Mouse (Mus musculus) kidney, adult 8-10 months (tissue): ENCODE measurements at regions not wholly inside any gene's neighbourhood (a gene's known extent, or its start where the extent isn't known, plus 50 kb on each side); places are given as distances from the start of the nearest gene placed in this dataset.

Source experiments
- DNase-seq, 2 experiments: peaks; one replicate each; pipeline ENCODE4 v3.0.0; 2022

DNA sequence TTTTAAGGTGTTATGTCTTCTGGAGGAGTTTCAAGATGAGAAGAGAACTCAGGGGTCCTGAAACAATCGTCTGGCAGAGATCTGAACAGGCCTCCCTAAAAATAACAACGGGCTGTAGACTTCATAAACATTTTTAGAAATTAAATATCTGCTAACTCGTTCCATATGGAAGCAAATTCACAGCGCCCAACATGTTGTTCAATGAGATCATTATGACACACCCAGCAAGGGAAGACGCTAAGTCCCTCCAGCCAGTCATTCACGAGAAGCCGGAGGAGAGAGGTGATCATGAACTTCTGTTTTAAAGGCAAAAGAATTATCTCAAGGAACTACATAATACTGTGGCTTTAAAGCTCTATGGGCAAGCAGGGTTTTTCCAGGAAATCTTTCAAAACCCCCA, 334.8 kb downstream of the Efna5 start:
- DNase-seq, result no peak

DNA sequence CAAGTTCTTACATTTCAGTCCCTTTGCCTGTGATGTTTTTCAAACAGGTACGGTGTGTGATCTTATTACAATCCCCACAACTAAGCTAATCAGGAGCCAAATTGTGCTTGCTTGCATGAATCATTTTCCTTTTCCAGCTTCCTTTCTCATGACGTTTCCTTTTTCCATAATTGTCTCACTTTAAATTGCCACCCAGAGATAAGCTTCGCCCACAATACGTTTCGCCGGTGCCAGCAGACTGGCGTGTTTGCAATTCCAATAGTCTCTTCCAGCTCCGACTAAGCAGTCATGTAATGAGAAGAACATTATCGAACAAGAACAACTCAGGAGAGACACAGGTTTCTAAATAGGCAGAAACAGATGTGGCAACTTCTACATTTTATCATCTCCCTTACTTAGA, 335.8 kb downstream of the Efna5 start:
- no peak for DNase-seq

DNA sequence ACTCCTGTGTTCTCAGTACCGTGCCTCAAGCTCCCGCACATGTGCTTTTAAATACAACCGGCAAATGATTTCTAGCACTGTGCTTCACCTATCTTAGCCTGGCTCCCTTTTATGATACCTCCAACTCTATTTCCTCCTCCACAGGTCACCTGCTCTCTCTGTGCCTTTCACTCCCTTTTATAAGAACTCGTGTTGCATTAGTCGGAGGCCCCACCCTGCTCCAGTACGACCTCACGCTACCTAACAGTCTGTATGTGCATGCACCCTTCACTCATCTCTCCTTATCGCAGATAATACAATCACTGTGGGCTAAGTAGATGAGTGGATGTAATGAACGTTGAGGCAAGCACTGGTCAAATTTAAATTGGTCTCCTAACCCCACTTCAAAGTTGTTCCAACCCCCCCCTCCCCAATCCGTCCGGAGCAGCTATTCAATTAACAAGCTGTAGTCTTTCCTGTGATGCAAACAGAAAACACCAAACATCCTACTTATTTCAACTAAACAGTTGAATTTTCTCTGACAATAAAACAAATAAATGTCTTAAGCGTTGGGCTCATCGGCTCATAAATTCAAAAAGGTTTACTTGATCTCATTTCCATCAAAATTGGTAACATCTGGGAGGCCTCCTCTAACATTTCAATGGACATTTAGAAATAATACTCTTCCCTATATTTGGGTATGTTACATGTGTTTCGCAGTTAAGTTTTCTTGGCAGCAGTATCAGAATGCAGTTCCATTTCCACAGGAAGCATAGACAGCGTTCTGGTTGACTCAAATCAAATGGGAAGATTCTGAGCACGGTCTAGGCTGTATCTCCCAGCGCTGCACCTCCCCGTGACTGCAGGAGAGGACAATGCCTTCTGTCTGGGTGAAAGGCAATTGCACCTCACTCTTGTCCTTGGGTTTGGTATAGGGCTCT, 337.8 kb downstream of the Efna5 start:
- no peak for DNase-seq

DNA sequence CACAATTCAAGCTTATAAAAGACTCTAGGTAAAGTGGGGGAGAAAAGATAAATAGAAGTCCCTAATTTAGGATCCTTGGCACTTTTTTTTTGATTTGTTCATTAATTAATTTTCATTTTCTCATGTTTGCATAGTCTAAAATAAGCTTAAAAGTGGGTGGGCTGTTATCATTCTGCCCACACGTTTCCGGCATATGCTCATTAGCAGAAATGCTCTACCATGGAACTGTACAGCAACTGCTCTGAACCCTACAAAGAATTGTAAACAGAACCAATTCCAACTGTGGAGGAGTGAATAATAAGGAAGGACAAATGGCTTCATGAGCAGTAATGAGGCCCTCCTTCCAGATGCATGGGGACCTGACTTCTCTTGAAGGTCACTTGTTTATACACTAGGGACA, 351.2 kb downstream of the Efna5 start:
- no peak for DNase-seq

DNA sequence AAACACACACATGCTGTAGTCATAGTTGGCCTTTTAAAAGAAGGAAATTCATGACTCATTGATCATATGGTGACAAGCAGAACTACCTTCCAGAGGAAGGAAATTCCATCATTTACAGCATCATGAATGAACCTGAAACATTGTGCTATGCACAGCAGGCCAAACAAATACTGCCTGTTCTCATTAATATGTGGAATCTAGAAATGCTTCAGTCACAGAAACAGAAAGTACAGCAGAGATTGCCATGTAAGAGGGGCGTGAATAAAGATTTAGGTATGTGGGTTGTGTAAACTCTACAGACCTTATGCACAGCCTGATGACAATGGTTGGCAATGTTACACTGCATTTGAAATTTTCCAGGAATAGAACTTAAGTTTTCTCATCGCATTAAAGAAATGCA, 353.6 kb downstream of the Efna5 start:
- DNase-seq, result no peak

DNA sequence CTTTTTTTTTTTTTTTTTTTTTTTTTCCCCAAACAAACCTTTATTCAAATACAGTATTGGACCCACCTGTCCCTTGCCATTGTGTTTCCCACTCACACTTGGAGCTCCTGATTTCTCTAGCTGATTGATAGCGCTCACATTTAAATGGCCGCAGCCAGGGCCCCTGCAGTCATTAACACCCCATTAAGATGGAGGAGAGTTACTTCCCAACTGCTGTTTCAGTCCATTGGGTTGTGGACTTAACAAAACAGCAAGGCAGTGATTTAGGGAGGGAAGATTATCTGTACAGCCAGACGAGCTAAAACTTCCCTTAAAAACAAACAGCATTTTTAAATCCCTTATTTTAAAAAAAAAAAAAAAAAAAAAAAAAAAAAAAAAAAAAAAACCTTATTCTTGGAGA, 367.5 kb downstream of the Efna5 start:
- no peak for DNase-seq

DNA sequence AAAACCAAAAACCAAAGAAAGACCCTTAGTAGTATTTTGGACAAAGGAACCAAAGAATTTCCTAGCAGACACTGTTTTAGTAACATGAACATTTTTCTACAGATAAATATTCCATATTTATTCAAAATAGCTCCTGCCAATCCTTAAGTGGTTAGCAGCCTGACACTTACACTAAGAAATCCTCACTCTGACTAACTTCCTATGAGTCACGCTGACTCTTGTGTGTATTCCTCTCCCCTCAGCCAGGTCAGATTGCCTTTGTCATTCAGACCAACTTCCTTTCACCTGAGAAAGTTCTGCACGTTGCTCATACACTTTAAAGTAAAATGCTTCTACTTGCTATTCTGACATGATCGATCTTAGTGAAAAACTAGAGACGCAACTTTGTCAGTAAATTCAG, 370.9 kb downstream of the Efna5 start:
- DNase-seq, result no peak

DNA sequence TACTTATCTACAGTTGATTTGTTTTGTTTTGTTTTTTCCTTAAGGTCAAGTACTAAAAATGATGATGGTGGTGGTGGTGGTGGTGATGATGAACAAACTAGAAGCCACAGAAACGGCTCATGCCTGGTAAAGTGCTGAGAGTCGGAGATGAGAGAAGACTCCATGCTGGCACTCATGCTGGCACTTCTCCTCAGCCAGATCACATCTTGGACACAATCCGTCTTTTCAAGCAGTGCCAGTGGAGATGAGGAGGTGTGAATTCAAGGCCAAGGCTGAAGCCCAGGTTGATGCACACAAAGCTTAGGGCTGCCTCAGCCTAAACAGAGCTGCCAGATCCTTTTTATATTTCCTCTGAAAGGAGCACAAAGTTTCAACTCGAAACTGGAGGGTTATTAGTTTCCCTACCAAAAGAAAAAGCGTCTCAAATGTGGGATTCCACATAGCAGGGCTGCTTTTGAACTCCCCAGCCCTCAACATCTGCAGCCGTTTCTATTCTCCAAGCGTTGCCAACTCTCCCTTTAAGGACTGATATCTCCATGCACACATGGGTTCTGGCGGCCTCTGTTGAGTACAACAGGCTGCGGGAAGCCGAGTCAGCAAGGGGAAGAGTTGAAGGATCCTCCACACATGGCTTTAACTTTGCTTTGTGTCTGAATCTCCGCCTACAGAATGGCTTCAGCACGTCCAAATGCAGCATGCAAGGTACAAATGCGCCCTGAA, 373.2 kb downstream of the Efna5 start:
- no peak for DNase-seq

DNA sequence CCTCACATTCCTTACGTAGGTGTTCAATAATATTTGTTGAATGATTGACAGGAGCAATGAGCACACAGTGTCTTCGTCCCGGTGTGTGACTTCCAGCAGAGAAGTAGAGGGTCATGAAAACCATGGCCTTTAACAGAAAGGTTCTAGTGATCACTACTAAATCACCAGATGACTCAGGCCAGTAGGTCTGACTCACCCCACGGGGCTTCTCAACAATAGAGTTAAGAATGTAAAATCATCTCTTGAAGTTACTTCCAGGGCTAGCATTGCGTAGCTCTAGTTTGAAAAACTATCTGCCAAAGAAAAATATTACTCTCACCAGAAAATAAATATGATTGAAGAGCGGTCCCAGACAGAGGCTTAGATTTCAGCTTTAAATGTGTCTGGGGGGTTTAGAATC, 376.4 kb downstream of the Efna5 start:
- no peak for DNase-seq

DNA sequence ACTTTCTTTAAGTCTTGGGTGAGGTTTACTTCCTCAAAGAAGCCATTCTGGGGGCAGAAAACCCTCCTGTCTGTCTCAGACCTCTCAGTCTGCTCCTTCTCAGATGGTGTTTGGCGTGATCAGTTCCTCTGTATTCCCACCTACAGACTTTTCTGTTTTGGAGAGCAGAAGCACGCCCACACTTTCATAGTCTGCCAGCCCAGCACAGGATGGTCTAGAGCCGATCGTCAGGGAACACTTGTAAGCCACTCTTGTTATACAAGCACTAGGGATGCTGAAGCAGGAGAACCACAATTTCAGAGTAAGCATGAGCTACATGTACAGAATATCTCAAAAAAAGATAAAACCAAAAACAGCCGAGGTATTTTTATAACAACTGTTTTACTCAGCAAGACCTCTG, 410.4 kb downstream of the Efna5 start:
- DNase-seq, result no peak

DNA sequence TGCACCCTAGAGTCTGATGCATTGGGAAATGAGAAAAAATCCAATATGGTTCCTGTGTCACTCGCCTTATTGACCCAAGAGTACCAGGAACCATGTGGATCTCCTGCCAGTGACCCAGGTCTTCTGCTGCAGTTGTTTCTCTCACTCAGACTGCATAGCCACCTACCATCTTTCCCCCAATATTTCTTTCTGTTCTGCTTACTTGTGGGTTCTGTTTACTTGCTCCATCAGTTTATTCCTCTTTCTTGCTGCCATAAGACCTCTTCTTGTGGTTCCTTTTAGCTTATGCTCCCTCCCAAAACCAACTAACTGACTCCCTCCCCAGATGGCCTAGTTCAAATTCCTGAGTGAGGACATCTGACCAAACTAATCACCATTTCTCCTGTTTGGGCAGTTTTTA, 411.8 kb downstream of the Efna5 start:
- DNase-seq, result no peak

DNA sequence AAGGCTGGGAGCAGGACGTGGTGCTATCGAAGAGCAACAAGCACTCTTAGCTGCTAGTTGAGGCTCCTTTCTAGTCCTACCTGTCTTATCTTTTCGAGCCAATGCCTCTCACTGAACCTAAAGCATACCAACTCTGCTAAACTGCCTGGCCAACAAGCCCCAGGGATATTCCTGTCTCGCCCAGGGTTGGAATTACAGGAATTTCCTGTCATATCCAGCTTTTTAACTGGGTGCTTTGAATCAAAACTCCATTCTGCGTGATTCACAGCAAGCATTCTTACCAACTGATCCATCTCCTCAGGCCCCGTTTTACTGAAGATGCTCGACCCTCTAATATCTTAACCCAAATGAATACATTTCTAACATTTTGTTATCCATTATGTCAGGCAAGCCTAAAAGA, 412.3 kb downstream of the Efna5 start:
- no peak for DNase-seq

DNA sequence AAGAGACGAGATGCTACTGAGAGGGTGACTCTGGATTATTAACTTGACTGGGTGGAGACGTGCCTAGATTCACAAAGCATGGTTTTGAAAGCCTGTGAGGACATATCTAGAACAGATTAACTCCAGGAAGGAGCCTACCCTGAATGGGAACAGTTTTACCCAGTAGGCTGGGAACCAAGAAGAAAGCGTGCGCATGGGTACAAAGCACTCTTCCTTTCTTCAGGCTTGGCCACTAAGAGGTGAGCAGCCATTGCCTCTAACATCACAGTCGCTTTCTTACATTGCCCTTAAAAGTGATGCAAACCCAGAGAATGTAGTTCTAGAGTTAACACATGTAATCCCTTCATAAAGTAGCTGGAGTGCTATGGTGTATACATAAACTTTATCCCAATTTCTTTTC, 414.0 kb downstream of the Efna5 start:
- no peak for DNase-seq

DNA sequence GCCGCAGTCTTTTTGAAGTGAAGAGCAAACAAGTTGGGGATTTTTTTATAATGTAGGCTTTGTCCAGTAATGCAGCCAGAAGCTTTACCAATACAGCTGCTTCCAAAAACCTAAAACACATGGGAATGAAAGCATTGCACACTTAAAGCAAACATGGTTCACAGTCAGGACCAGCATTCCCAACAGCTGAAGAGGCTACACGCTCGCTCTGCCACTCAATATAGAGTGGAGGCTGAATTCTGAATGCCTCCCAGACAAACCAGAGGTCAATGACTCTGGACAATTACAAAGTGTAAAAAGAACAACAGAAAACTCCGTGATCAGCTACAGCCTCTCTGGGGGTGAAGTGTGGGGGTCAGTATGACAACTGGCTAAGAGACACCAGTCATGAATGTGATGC, 416.1 kb downstream of the Efna5 start:
- DNase-seq, result no peak

DNA sequence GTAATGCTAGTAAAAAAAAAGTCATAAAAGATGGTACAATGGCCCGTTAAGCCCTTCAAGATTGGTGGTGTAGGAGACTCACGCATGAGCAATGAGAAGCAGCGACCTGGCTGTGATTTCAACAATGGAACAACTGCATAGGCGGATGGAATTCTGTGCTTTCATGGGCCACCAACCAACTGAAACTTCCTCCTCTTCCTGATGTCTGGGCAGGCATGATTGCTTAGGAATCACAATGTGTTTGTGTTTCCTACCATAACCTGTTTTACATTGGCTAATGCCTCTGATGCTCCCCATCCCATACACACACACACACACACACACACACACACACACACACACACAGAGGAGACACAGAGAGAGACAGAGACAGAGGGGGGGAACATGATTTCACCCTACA, 416.9 kb downstream of the Efna5 start:
- no peak for DNase-seq

DNA sequence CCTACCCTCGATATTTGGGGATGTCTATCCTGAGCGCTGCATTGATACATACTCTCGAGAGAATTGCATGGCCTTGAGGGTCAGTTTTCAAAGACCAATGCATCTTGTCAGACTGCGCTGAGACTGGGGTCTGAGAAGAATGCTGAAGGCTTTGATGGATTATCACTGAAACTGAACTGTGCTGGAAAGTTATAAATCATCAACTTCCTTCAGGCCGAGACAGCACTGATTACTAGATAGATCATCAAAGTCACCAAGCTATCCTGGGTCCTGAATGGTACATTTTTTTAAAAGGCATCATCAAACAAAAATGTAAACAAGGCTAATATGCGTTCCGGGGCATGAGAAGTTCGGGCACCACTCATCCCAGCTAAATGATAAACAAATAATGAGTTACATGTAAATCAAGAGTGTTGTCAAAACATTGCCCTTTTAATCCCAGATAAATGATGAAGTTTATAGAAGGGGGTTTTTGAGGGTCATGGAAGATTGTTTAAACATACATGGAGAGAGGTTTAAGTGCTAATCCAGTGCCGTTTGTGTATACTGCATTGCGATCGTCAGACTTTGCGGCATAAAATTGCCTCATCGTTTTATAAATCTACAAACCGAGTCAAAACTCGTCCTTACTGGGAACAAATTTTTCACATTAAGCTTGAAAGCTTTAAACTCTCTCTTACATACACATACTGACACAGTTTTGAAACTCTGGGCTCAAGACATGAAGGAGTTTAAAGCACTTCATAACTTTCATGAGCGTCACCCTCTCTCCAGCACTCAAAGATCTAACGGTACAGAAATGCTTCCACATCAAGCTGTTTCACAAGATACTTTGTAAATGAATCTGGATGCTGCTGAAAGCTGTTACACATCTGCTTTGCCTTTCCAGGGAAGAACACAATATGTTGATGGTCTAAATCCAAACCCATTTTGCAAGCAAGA, 419.5 kb downstream of the Efna5 start:
- no peak for DNase-seq

DNA sequence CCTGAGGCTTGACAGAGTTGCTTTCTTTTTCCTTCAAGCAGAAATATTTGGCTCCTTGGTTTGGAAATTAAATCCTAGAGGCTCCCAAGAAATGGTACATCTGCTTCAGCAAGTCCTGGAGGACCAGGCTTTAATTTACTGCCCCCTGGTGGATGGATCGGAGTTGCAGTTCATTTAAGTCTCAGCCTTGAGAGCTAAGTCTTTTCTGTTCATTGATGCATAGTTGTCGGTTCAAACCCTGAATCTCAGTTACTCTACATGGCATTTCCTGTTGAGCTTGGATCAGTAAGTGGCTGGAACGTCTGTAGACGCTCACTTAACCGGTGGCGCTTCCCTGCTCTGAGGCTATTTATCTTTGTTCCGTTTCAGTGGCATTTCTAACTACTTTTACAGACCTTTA, 422.2 kb downstream of the Efna5 start:
- DNase-seq, result peak; percentile 28 to 70

DNA sequence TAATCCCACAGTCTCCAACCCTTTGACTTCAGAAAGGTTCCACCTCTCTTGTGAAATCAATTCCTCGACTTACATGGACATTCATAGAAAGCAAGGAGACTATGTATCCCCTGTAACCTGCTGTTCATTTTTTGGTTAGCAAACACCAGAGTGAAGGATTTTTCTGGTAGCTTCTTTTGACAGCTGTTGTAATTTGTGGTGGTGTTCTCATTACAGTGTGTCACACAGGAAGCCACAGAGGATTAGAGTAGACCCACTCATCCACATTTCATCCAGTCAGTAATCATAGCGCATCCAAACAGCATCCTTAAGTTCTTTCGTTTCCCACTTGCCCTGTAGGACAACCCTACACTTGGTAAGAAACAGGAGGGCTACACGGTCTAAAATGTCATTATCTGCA, 443.1 kb downstream of the Efna5 start:
- DNase-seq, result no peak

DNA sequence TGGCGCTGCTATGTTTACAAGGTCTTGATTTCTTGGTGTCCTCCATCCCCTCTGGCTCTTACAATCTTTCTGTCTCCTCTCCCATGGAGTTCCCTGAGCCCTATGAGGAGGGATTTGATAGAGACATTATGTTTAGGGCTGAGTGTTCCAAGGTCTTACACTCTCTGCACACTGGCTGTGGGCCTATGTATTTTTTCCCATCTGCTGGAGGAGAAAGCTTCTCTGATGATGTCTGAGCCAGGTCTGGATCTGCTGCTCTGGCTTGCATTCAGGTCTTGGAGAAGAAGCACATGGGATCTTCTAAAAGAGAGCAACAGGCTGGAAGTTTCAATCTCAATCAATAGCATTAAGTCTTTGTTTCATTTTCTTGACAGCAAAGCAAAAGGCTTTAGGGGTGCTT, 445.1 kb downstream of the Efna5 start:
- DNase-seq, result no peak

DNA sequence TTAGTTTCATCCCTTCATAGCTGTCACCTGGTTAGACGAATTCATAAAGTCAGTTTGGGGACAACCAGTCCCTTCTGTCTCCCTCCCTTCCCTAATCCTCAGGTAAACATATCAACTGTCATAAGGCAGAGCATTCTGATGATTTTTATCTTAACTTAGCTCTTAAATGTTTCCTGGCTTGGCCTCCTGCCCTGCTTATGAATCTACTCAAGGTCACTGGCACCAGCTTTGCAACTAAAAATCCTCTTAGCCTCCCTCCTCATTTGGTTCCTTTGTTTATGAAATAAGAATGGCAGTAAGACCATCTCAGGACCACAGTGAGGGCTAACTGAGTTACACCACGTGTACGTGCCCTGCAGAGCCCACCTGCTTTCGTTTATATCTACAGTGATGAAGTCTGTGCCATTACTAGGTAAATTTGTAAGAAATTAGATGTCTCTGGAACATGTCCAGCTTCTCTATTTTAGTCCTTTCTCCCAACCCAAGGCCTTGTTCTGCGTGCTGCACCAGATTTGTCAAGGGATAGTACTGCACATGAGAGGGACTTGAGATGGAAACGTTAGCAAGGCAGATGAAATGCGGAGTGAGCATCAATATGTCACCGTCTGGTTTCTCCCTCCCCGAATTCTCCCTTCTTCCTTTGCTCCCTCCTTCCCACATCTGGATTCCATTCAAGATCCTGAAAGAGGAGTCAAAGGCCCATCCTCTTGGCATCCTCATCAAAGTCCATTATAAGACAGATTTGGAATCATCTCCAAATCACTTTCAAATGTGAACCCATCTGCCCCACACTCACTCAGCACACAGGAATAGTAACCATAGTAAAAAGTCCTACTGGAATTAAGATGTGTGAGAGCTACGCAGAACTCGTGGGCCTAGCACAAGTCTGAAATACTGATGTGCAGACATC, 457.4 kb downstream of the Efna5 start:
- no peak for DNase-seq

DNA sequence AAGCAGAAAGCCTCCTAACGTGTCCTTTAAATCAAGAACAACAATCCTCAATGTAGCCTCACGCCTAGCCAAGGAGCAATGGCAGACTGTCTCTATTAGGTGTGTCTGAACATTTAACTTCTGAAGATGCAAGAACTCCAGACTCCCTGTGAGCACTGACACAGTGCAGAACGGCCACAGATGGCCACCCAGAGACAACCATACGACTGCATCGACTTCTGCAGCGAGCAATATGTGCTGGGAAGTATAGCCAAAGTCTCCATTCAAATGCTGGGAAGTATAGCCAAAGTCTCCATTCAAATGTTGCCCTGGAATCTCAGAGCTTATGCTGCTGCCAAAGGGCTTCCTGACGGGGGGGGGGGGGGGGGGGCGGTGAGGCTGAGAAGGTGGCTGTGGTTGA, 463.5 kb downstream of the Efna5 start:
- DNase-seq, result no peak

DNA sequence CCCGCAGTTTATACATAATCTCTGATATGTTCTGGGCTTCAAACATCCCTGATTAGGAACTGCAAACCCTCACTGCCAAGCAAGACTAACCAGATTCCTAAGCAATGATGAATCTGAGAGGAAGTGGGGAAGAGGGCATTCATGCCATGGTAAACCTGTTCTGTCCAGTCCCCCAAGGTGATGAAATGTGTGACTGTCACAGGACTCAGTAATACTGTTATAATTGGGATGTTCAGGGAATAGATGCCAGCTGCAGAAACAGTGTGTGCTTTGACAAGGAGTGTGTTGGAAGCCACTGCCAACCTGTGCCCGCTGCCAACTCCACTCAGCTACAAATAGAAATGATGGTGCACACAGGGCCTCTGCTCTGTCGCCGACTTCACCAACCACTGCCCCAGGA, 466.0 kb downstream of the Efna5 start:
- DNase-seq, result no peak
